Mouse (Mus musculus) liver, postnatal 0 days (tissue): ENCODE data around the gene Cdk8.

Source experiments
- CTCF ChIP-seq: sonication (generic); IDR thresholded peaks from 2 replicates; pipeline ENCODE4 v1.5.1; 2016; ENCODE audit warnings: antibody characterized with exemption, low read depth
- EP300 ChIP-seq: IDR thresholded peaks from 2 replicates; pipeline ENCODE4 v1.6.1; 2016; ENCODE audit warnings: antibody characterized with exemption, low read depth, mild to moderate bottlenecking

DNA sequence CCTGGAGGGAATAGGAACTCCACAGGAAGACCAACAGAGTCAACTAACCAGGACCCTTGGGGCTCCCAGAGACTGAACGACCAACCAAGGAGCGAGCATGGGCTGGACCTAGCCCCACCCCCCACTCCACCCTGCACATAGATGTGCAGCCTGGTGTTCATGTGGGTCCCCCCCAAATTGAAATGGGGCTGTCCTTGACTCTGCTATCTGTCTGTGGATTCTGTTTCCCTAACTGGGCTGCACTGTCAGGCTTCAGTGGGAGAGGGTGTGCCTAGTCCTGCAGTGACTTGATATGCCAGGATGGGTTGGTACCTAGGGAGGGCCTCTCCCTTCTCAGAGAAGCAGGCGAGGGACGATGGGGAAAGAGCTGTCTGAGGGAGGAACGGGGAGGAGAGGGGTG, 85.3 kb downstream of the Cdk8 start:
- TF ChIP-seq EP300 (peak; percentile 97), CTCF (no peak)
